Mouse (Mus musculus) cerebellum, adult 8-10 months (tissue): ENCODE results near the gene Kctd6.
A peak's percentile ranks its signal among the peaks of the same experiment; 100 is the strongest.

Experiments used
- DNase-seq: peaks from one replicate; pipeline ENCODE4 v3.0.0; 2022

Kctd6 gene

DNA sequence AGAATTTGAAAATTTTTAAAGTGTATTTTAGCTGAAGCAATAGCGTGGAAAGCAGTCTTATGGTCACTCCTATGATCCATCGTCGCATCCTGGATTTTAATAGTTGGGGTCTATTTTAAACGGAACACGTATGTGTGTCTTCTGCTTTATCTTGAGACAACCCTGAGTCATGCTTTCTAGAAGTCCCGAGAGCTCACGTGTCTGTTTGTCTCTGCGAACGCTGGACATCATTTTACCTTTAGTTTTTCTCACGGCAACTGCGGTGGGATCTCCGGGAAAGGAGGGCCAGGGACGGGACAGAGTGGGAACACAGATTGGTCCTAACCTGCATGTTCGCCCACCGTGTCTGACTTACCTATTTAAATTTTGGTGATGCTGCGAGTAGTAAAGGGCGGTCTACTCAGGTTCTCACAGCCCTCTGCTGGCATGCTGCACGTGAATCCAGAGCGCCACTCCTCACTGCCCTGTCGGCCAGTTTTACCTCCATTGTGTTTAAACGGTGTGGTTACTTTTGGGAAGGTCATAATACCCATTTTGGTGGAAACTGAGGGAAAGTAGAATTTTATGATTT is 1.4 kb downstream of the Kctd6 start:
- peak; percentile 32 for DNase-seq

DNA sequence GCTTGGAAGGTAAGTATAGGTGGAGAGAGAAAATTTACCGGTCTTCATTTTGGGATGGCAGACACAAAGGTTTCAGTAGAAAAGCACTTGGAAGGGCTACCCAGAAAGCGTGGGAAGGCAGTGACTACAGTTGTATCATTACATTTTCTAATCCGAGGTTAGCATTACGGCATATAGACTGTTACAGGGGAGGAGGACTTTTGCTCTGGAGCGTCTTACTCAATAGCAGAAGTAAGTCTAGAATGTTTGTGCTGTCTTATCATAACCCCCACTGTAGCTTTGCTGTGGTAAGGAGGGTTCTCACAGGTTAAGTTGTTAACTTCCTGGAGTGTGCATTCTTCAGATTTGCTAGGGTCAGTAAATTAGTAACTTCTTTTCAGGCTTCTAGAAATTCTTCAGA is 2.2 kb downstream of the Kctd6 start:
- DNase-seq: no peak

DNA sequence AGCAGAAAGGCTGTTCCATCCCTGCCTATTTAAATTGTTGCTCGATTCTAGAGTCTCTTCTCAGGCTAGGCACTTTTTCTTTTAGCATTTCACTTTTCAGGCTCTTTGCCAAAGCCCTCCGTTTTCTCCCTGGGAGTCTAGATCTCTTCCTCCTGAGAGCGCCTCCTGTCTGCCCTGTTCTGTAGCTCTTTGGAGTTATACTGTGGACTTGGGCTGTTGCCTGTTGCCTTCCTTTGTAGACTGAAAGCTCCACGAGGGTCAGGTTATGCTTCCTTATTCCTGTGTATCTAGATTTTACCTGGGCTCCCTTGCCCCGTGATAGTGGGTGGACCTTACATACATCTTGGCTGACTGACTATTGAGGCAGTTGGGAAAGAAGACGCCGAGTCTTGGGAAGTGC is 4.3 kb downstream of the Kctd6 start:
- DNase-seq: peak; percentile 49

DNA sequence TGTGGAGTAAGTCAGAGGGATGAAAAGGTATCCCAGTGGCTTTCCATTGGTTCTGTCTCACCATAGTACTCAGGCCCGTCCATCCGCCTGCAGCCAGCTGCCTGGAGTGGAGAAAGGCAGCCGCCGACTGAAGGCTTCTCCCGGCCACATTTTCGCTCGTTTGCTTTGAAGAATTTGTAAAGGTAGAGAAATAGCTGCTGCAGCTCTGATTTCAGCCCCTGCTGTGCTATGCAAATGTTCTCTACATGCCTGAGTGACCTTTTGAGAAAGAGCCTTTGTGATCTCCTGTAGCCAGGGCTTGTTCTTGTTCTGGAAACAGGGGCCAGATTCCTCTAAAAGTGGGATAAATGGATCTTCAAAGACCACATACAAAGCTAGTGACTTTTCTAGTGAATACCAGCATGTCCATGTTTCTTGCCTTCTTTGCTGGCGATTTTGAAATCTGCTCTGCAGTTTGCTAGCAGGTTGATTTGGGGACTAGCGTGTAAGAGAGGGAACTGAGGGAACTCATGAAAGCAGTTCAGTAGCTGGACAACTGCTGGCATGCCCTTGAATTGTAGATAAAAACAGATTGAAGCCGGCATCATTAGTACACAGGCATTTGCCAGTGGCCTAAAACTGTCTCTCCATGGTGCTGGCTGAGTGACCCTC is 4.9 kb downstream of the Kctd6 start:
- peak; percentile 60 for DNase-seq

DNA sequence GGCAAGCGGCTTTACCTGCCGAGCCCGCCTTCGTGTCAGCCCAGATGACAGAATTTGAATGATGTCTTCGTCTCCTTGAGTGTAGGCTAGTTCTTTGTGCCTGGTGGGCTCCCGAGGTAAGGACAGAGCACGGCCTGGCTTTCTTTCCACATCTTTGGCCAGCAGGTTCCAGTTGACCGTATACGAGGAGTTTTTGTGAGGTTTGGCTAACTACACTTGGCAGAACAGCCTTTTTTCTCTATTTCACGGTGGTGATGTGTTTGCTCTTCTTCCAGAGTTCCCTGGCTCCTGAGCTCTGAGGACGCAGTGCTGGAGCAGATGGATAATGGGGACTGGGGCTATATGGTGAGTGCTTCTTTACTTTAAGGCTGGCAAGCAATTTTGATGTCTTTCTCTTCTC is 5.9 kb downstream of the Kctd6 start:
- DNase-seq: peak; percentile 28

DNA sequence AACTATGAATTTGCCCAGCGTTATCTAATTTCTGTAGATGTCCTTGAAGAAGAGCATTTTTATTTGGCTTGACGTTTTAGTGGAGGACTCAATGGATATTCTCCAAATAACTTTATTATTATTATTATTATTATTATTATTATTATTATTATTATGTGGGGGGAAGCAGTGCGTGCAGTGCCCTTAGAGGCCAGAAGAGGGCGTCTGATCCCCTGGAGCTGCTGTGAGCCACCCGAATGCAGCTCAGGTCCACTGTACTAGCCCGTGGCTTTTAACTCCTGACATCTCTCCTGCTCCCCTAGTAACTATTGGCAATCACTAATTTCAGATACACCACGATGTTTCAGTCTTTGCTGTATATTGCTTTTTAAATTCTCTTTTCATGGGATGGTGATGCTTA is 6.4 kb downstream of the Kctd6 start:
- DNase-seq: peak; percentile 43

DNA sequence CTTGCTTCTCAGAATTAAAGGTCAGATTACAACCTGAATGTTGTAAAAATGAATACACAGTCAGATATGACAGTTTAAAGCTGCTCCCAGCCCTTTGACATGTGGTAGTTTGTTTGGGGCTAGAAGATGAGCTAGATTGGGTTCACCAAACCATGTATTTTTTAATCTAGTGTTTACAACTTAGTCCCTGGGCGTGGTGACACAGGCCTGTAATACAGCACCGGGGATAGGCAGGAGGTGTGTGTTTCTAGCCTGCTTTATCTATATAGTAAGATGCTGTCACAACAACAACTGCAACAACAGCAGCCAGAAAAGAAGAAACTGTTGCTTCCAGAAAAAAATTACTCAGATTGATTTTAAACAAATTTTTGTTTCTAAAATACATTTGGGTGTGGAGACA is 7.0 kb downstream of the Kctd6 start:
- no peak for DNase-seq

DNA sequence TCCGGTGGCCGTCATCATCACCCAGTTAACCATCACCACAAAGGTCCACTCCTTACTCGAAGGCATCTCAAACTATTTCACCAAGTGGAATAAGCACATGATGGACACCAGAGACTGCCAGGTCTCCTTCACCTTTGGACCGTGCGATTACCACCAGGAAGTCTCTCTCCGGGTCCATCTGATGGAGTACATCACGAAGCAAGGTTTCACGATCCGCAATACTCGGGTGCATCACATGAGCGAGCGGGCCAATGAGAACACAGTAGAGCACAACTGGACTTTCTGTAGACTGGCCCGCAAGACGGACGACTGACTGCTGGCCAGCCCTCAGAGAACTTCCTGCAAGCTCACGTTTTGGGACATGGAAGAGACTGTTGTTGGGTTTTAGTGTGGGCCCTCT is 8.6 kb downstream of the Kctd6 start:
- DNase-seq: no peak

DNA sequence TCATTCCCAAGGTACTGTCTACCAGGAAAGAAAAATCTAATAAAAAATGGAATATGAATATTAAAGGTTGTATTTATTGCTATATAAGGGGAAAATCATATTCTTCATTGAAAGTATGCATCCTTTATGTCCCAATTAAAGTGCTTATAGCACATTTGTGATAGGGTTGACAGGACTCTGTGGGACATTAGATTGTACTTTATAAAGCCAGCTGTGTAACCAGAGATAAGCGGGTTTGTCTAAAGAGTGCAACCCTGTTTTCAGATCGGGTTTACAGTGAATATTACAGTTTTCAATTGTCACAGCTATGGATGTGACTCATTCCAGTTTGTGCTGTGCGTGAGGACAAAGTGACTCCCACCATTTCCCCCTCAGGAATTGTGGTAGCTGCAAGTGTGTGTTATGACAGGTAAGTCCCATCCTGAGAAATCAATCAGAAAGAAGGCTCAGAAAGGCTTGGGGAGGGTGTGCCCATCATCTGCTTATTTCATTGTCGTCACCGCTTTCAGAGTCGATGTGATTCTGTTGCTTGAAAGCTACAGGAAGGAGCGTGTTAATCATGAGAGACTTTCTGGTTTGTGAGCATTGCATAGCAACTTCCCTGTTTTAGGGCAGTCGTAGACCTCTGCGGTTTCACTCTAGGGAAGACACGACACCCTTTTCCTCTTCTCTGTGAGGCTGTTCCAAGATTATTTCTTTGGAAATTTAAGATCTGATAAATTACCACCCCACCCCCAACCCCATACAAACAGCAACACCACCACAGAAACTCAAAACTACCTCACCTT is 9.8 kb downstream of the Kctd6 start:
- DNase-seq: no peak

DNA sequence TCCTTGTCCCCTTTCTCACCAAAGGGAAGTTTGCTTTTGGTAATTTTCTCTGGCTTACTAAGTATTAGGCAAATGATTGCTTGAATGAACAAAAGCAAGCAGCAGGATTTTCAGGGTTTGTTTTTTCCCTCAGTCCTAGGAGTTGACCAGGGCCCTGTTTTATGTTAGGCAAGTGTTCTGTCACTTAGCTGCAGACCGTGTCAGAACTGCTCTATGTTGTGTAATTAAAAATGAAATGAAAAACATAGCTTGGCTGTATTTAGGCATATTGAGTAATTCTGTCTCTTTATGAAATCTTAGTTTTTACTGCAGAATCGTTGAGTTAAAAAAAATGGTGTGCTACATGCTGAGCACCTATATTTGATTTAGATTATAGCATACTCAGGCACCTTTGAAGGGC is 10.9 kb downstream of the Kctd6 start:
- DNase-seq: no peak

DNA sequence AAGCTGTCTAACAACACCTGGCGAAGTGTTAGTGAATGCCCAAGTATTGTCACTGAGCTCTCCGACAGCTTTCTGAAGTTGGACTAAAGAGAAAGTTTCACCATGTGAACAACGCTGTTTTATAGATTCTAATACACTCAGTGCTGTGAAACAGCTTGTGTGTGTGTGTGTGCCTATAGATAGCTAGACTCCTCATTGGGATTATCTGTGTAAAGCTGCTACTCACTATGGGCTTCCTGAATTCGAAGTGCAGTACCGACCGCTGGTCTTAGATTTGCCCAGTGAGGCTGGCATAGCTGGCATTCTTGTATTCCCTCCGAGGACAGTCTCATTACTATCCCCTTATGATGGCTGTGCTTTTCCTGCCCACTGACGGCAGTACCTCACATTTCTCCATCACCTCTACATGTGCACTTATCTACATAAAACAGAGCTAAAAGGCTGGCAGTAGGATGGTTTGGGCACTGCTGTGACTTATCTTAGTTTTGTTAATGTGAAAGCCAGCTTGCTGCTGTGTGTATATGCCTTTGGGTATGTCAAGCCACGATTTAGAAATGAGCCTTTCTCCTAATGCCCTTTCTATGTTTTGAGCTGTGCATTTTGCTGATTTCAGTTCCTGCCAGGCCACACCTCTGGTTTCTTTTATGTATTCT is 15.6 kb downstream of the Kctd6 start:
- DNase-seq: no peak

DNA sequence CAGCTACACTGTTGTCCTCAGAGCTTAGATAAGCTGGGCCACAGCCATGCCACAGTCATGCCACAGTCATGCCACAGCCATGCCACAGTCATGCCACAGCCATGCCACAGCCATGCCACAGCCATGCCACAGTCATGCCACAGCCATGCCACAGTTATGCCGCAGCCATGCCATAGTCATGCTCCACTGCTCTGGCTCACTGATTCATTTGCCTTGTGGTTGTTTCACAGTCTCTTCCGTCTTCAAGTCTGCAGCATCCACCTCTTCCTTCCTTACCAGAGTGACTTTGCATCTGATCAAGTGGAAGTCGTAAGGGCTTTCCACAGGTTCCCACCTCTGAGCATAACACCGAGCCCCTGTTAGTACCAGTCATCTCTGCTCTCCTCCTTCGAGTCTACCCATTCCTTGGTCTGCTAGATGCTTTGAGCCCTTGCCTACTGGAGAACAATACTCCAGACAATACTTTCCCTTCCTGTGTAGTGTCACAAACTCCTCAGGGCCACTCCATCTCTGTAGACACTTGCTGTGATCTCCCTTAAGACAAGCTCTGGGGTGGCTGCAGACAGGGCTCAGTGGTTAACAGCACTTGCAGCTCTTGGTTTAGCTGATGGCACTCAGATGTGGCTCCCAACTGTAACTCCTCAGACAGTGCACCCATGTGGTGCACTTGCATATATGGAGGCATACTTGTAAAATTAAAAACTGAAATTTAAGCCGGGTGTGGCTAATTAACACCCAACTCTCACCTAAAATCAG is 18.4 kb downstream of the Kctd6 start:
- DNase-seq: no peak

DNA sequence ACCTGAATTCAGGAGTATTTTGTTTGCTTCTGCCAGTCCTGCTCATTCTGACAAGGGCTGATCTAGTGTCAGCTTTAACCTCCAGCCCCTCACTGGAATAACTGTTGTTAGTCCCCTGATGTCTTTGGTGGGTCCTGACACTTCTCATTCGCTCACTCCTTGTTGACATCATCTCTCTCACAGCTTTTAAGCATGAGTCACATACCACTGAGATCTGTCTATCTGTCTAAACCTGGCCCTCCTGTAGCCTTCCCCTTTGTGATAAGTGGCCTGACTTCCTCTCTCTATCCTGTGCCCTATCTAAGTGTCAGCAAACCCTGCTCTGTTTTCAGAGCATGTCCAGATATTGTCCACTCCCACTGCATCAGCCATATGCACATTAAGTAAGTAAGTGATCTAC is 19.3 kb downstream of the Kctd6 start:
- DNase-seq: no peak

DNA sequence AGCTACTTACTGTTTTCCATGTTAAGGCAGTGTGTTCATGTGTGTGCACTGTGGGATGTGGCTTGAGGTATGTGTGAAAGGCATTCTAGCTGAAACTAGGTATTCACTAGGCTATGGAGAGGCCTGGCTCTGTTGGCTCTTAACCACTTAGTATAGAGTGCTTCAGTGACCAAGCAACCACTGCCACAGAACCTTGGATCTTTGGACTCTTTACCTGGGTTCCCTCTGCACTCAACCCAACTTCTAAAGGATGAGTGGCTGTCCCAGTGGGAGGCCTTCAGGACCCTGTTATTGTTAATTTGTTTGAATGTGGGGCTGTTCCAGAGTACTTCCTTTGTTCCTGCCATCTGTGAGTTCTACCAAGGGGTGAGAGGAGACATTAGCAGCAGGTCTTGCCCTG is 27.9 kb downstream of the Kctd6 start:
- no peak for DNase-seq

DNA sequence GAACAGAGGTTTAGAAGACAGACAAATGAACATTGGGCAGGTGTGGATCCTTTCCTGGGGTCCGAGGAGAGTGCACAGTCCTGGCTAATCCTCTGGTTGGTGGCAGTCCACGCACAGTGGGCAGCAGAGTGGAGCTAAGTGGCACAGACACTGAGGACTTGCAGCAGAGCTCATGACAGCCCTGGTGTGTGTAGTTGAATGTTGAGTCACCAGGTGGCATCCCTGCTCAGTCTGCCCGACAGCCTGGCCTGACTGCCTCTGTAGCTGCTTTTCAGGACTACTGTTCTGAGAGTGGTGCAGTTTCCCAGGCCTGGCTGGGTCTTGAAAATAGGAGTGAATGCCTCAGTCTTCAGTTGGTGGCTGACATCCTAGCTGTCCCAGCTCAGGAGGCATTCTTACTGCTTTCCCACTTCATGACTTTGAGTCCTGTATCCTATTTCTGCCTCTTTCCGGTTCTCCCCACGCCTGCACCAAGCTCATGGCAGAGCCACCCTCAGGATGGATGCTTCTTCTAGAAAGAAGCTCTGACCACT is 28.5 kb downstream of the Kctd6 start:
- DNase-seq: peak; percentile 34

DNA sequence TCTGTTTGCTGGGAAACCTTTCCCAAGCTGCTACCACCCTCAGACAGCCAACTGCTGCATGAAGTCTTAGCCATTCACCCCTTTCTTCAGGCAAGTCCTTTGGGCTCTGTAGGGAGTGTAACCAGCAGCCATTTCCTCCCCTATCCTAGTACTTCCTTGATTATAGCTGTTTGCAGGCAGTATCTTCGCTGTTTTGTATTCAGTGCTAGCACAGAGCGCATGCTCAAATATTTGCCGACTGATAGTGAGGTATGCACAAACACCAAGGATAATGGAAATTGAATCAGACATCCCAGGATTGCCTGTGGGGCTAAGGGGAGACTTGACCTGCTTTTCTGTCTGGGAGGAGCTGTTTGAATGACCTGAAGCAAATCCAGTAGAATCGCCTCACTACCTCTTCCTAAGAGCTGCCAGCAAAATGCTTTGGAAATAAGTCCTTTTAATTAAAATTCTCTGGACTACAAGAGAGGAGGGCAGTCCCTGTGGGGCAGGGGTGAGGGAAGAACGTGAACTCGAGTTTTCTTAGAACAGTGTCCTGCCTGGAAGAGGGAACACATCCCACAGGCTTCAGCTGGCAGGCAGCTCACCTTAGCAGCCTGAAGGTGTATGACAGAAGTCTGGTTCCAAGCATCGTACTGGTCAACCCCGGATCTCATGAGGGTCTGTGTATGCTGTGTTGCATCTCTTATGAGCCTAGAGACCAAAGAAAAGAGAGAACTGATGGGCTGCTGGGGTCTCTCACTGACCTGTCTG is 29.4 kb downstream of the Kctd6 start:
- no peak for DNase-seq

DNA sequence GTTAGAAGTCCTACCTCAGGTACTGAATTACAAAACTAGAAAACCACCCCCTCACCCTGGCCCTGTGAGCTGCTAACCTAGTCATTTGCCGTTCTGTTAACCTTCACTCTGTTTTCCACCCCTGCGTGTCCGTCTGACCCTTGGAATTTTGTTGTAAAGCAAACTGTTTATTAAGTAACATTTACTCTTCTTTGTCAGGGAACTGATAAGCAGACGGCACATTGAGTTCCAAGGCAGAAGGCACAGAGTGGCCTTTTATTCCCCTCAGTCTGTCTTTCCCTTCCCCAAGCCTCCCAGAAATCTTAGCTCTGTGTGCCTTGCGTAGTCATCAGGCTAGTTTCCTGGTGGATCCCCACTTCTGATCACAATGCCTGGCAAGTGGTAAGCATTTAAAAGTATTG is 30.3 kb downstream of the Kctd6 start:
- DNase-seq: no peak

DNA sequence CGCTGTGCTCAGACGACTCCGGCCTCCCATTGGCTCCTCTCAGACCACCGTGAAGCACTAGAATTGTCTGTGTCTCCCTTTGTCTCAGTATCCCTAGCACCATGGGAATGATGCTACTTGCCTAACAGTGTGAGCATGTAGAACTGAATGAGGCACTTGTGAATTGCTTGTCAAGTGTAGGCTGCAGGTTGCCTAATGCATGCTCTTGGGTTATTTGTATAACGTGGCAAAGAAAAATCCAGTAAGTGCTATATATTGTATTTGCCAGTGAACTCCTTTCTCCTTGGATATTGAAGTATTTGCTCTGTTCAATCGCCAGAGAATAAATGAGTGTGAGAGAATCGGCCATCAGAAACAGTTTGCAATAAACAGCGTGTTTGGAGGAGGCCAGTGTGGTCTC is 32.9 kb downstream of the Kctd6 start:
- DNase-seq: no peak

DNA sequence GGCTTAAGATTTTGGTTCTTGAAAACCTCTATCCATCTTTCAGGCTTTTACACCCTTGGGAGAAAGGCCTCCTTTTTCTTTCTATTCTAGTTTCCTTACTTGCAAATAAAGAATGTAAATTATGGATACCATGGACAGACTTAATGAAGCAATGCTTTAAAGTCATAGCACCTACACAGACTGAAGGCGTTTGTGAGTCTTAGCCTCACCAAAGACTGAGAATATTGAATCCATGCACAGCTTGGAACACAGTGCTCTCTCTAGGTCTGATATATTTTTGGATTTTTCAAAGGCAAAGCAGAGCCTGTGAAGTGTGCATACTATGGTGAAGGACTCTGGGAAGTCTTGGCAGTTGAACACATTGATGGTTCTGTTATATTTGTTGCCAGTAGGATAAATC is 35.3 kb downstream of the Kctd6 start:
- DNase-seq: no peak

DNA sequence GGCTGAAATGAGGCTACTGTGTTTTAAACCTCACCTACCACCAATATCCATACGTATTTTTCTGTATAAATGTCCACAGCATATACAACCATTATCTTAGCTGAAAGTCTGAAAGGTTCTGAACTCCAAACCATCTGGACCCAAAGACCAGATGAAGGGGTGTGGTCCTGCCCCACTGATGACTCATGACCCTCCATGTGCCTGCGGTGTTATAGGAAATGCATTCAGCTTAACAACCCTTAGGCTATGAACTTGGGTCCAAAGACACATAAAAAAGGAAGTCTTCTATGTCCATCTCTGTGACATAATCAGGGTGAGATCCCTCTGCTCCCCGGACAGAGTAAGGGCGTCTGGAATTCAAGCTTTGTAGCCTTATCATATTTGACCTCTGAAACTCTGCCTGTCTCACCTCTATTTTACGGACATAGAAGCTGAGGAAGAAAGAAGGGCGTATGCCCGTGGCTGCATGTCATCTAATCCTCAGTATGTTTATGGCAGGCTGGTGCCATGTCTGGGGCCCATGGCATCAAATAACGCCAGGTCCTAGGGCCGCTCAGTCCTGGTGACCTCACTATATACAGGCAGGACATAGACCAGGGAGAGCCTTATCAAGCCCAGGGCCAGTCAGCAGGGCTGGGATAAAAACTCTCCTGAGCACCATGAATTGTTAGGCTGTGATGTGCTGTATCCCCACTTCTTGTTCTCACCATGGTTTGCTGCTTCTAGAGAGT is 36.4 kb downstream of the Kctd6 start:
- DNase-seq: no peak

DNA sequence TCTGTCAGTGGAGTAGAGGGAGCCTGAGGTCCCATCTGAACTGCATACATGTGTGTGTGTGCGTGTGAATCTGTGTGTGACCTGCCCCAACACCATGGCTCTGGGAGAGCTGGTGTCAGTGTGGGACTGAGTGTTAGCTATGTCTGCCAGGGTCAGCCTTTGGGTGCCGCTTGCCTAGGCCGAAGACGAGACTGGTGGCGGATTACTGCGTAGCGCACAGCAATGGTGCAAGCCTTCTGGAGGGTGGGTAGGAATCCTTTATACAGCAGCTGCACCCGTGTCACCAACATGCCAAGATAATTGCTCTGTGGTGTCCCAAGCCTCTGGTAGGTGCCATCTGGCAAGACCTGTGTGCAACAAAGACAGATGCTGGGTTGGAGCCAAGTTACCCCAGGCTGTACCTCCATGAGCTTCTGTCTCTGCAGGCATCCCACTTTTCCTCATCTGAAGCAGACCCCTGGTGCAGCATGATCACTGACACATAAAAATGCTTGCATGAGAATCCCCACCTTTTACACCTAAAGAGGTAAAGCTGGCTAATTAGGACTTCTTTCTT is 37.5 kb downstream of the Kctd6 start:
- no peak for DNase-seq
